Mouse (Mus musculus) effector memory CD4-positive, alpha-beta T cell, adult 7 months (primary cell): ENCODE data around the gene Skint8. TPM values are rescaled to one million over a fixed set of nuclear protein-coding genes. Genes with fewer than 3 reads are reported as not detected.

ENCODE experiments used
- polyA plus RNA-seq: library from polyadenylated mRNA; unstranded; fragments of 100-300 nt; shearing (Covaris generic); gene quantifications from one replicate; pipeline ENCODE4 v1.2.1, GENCODE M21; 2017

Skint8 gene
- polyA plus RNA-seq, result not detected

DNA sequence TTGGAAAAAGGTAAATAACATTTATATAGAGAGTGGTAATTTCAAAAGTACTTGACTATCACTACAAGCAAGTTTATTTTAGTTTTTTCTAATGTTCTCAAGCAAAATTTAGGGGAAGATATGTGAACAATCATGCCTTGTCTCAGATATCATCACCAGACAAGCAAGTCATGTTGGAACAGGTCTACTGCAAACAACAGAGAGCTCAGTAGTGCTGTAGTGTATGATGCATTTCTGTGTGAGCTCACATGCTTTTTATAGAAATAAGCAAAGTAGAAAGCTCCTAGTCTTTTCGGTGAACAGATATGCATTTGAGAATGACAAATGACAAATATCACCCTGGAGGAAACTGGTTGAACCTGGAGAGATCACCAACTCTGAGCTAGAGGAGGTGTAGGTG is at the start of gene Skint8:
Skint8 (plus strand) TSS at position 301 of the 400 bp plus-strand sequence.

GRCm38 (mm10) chr4:111902775-111903174 is 16.4 kb upstream of the Skint8 start, which contains the start of gene Slc5a9:
Gene Slc5a9, minus strand, starts transcription at chr4:111902918.

GRCm38 (mm10) chr4:111972623-111973022 is 53.4 kb downstream of the Skint8 start, which contains the start of gene Skint7:
Gene Skint7, plus strand, starts transcription at chr4:111972923.

Other genes starting within 250 kb of the Skint8 start
- 39.4 TPM for gene Spata6, start 199.4 kb upstream of the Skint8 start, polyA plus RNA-seq
- gene Slc5a9, start 16.5 kb upstream of the Skint8 start, polyA plus RNA-seq, result not detected
- gene Skint7, start 53.5 kb downstream of the Skint8 start, polyA plus RNA-seq, result not detected
- gene Skint1, start 86.9 kb downstream of the Skint8 start, polyA plus RNA-seq, result 0.59 TPM
- gene Skint4, start 152.6 kb downstream of the Skint8 start, polyA plus RNA-seq, result not detected